In genomic region chr8:84157620-84158019, GRCm38 (mm10) we compare ENCODE assay signal across 25 mouse cellular contexts. TPM values are rescaled to one million over a fixed set of nuclear protein-coding genes. Genes with fewer than 3 reads are reported as not detected.
DNase-seq lines count a peak whose midpoint lies in the region; ATAC-seq and TF ChIP-seq lines count a peak whose summit lies in the region.
"Had no signal": no experiment of that assay in that cellular context is flagged by ENCODE, and none has a peak within 500 bp of the region (broad histone marks: within the 10 kb centered on the region; RNA-seq: fewer than 3 reads in every experiment).

No protein-coding gene starts in this region.

- TF ChIP-seq POLR2A in myocyte (IDR thresholded peaks at IDR 0.05; ENCODE audit: insufficient read length, low read depth), result no peak

- H3K79me2 ChIP-seq in myocyte (ENCODE audit: control insufficient read depth, insufficient read depth), result no peaks in the 10 kb centered on the region

- no peaks in the 10 kb centered on the region for H3K36me3 ChIP-seq in myocyte (ENCODE audit: control insufficient read depth, insufficient read depth)
- H3K36me3 ChIP-seq: G1E had no signal

- no peaks in the 10 kb centered on the region for H3K27me3 ChIP-seq in myocyte (ENCODE audit: control insufficient read depth, insufficient read depth, insufficient read length)
- H3K27me3 ChIP-seq: forebrain, embryonic 12.5 days; forebrain, embryonic 15.5 days; hindbrain, embryonic 12.5 days; hindbrain, embryonic 15.5 days had no signal

- H3ac ChIP-seq in myocyte (ENCODE audit: control insufficient read depth, insufficient read length), result no peak overlapping the region

- no peak overlapping the region for H3K4me3 ChIP-seq in myocyte
- H3K4me3 ChIP-seq: forebrain, embryonic 12.5 days; forebrain, embryonic 15.5 days; hindbrain, embryonic 12.5 days; hindbrain, embryonic 15.5 days had no signal

- peak; percentile 69 for ATAC-seq in granulocyte monocyte progenitor cell, adult 5-6 weeks (replicated peaks; ENCODE audit: poor library complexity, severe bottlenecking)
- ATAC-seq: forebrain, embryonic 15.5 days had no signal

- peak; percentile 47 for DNase-seq in 3T3-L1 (ENCODE audit: low read depth, low spot score)
- DNase-seq in MN1 (ENCODE audit: low spot score), result peak; percentile 46
- DNase-seq in cerebellum, adult 18-20 months, result no peak
- DNase-seq in B cell, adult 2 months, result no peak
- DNase-seq in left cerebral cortex, postnatal 14 days (ENCODE audit: low spot score in 2 of 2), result no peak
- DNase-seq: adrenal gland, adult 2 months; adrenal gland, postnatal 14 days; cerebellum, adult 11-12 months; cerebellum, adult 9-10 months; cerebellum, postnatal 14 days; gastrocnemius, postnatal 25 days; heart, adult 11 months had no signal

- intact Hi-C loops in left cerebral cortex, postnatal 14 days (cut with DNase I), result no loop called here

- no peak overlapping the region for H3K4me2 ChIP-seq in myocyte (ENCODE audit: low read depth)
- H3K4me2 ChIP-seq: forebrain, embryonic 12.5 days; forebrain, embryonic 15.5 days; heart, embryonic 11.5 days; hindbrain, embryonic 12.5 days; hindbrain, embryonic 15.5 days had no signal

TF ChIP-seq in myocyte, 11 proteins besides CTCF, POLR2A, EP300 and RAD21:
- TF ChIP-seq CEBPB (IDR thresholded peaks at IDR 0.05; ENCODE audit: insufficient read depth, poor library complexity, severe bottlenecking) (peak; percentile 73; the same call in 1 of the 2 replicates), MYOD1 (IDR thresholded peaks at IDR 0.05; ENCODE audit: control insufficient read depth in 1 of 3, insufficient read length in 2 of 3, low read depth in 2 of 3) (no peak)

RNA-seq across cellular contexts. Expression of gene 4930432K21Rik, which starts 9.8 kb away (rescaled TPM):
- 1.2 TPM in 1 of 2 replicates, not detected in the other for total RNA-seq in granulocyte monocyte progenitor cell, adult 5-6 weeks (2014; fragmentation: Nextera tagmentation)
- 1.2 and 1.8 TPM in 2 replicates for total RNA-seq in granulocyte monocyte progenitor cell, adult 5-6 weeks (2017)
- polyA plus RNA-seq in myocyte (2012; fragmentation: generic; extraction: Trizol), result 0.24 TPM
- total RNA-seq in left cerebral cortex, postnatal 14 days (2021), result 1 to 10 TPM; 1.5 to 3.5 TPM
- total RNA-seq: gastrocnemius, postnatal 25 days had no signal

RNA-seq across cellular contexts. Expression of gene Cc2d1a, which starts 9.9 kb away (rescaled TPM):
- total RNA-seq in granulocyte monocyte progenitor cell, adult 5-6 weeks (2014; fragmentation: Nextera tagmentation), result 11.8 and 13.5 TPM in 2 replicates
- total RNA-seq in granulocyte monocyte progenitor cell, adult 5-6 weeks (2017), result 4.2 and 9.0 TPM in 2 replicates
- 25.3 TPM for polyA plus RNA-seq in myocyte (2012; fragmentation: generic; extraction: Trizol)
- 10 to 100 TPM; 56.4 to 58.3 TPM for total RNA-seq in left cerebral cortex, postnatal 14 days (2021)

RNA-seq across cellular contexts. Expression of gene Nanos3, which starts 27.4 kb away (rescaled TPM):
- total RNA-seq in granulocyte monocyte progenitor cell, adult 5-6 weeks (2014; fragmentation: Nextera tagmentation), result 3.5 and 9.6 TPM in 2 replicates
- not detected in 2 replicates for total RNA-seq in granulocyte monocyte progenitor cell, adult 5-6 weeks (2017)
- 1.2 TPM for polyA plus RNA-seq in myocyte (2012; fragmentation: generic; extraction: Trizol)
- 1 to 10 TPM; 2.7 to 4.6 TPM for total RNA-seq in left cerebral cortex, postnatal 14 days (2021)
- total RNA-seq: CH12.LX; G1E; gastrocnemius, adult 8-10 months; gastrocnemius, postnatal 25 days; hematopoietic stem cell, adult 5-6 weeks had no signal
- polyA plus RNA-seq: G1E had no signal

RNA-seq across cellular contexts. Expression of gene Podnl1, which starts 31.8 kb away (rescaled TPM):
- 0.41 TPM in 1 of 2 replicates, not detected in the other for total RNA-seq in granulocyte monocyte progenitor cell, adult 5-6 weeks (2014; fragmentation: Nextera tagmentation)
- 0.26 TPM in 1 of 2 replicates, not detected in the other for total RNA-seq in granulocyte monocyte progenitor cell, adult 5-6 weeks (2017)
- polyA plus RNA-seq in myocyte (2012; fragmentation: generic; extraction: Trizol), result 9.3 TPM
- not detected for total RNA-seq in left cerebral cortex, postnatal 14 days (2021)
- total RNA-seq: G1E; gastrocnemius, adult 8-10 months; gastrocnemius, postnatal 25 days; heart, postnatal 25 days had no signal
- polyA plus RNA-seq: embryonic facial prominence, embryonic 11.5 days had no signal

RNA-seq across cellular contexts. Expression of gene Dcaf15, which starts 53.1 kb away (rescaled TPM):
- 19.9 and 23.9 TPM in 2 replicates for total RNA-seq in granulocyte monocyte progenitor cell, adult 5-6 weeks (2014; fragmentation: Nextera tagmentation)
- total RNA-seq in granulocyte monocyte progenitor cell, adult 5-6 weeks (2017), result 15.2 and 16.9 TPM in 2 replicates
- 24.3 TPM for polyA plus RNA-seq in myocyte (2012; fragmentation: generic; extraction: Trizol)
- 10 to 100 TPM; 21.2 to 21.5 TPM for total RNA-seq in left cerebral cortex, postnatal 14 days (2021)

Comparison
In these comparisons a context has a peak if more than half of its experiments do, and no peak if none do; other contexts are left out.
1. DNase-seq: peak in 3T3-L1 (single experiment) and MN1 (single experiment); none in cerebellum, adult 18-20 months (0 of 2), B cell, adult 2 months (0 of 2) and left cerebral cortex, postnatal 14 days (0 of 2).